Mouse (Mus musculus) limb, embryonic 14.5 days (tissue): ENCODE data around the gene Zfp979. TPM values are rescaled to one million over a fixed set of nuclear protein-coding genes. Genes with fewer than 3 reads are reported as not detected.
"Not testable (repeated sequence)": the region's sequence is repeated elsewhere in the genome, so short reads cannot be mapped to it uniquely, and the experiment has no call there.

Source experiments
- ATAC-seq: fragments of 200-750 bp; cut with Nextera tagmentation; 2 replicates; pipeline ENCODE4 v1.8.0; 2017; ENCODE audit warnings: low read depth, moderate number of reproducible peaks, moderate TSS enrichment; ENCODE audit not compliant: low FRiP score
- DNase-seq: peaks from one replicate; pipeline ENCODE4 v3.0.0-alpha.2; 2015; ENCODE audit warnings: low spot score
- H3K27ac ChIP-seq: fragments of 300-500 bp; sonication (generic); replicated peaks from 2 replicates; pipeline ENCODE4 v1.5.1; 2014; ENCODE audit warnings: low read depth, mild to moderate bottlenecking, low read length, moderate library complexity, mixed read lengths
- H3K27me3 ChIP-seq: fragments of 300-500 bp; sonication (generic); 2 replicates; pipeline ENCODE4 v1.6.1; 2014; ENCODE audit warnings: low read length, mixed read lengths; ENCODE audit not compliant: control insufficient read depth, insufficient read depth
- H3K36me3 ChIP-seq: fragments of 300-500 bp; sonication (generic); 2 replicates; pipeline ENCODE4 v1.6.1; 2014; ENCODE audit warnings: mild to moderate bottlenecking, low read length, moderate library complexity, mixed read lengths; ENCODE audit not compliant: control insufficient read depth, insufficient read depth
- H3K4me1 ChIP-seq: fragments of 300-500 bp; sonication (generic); 2 replicates; pipeline ENCODE4 v1.6.1; 2014; ENCODE audit warnings: antibody characterized with exemption, low read length, mixed read lengths; ENCODE audit not compliant: control insufficient read depth, insufficient read depth
- H3K4me2 ChIP-seq: fragments of 300-500 bp; sonication (generic); replicated peaks from 2 replicates; pipeline ENCODE4 v1.6.1; 2014; ENCODE audit warnings: low read depth, mild to moderate bottlenecking, low read length, moderate library complexity; ENCODE audit not compliant: severe bottlenecking
- H3K4me3 ChIP-seq: fragments of 300-500 bp; sonication (generic); replicated peaks from 2 replicates; pipeline ENCODE4 v1.5.1; 2014; ENCODE audit warnings: low read length
- H3K9ac ChIP-seq: fragments of 300-500 bp; sonication (generic); 2 replicates; pipeline ENCODE4 v1.6.1; 2014; ENCODE audit warnings: mild to moderate bottlenecking, low read depth, low read length, moderate library complexity; ENCODE audit not compliant: severe bottlenecking
- H3K9me3 ChIP-seq: fragments of 300-500 bp; sonication (generic); 2 replicates; pipeline ENCODE4 v1.6.1; 2016; ENCODE audit warnings: low read length; ENCODE audit not compliant: control insufficient read depth
- POLR2A ChIP-seq: fragments of 200-500 bp; IDR thresholded peaks from 2 replicates; pipeline ENCODE4 v1.8.0; 2012; ENCODE audit warnings: inconsistent platforms, mild to moderate bottlenecking, moderate library complexity, borderline replicate concordance; ENCODE audit not compliant: insufficient read depth, insufficient read length; ENCODE audit errors: extremely low read depth
- WGBS: fragments of 180-500 bp; shearing (Covaris S2); extraction: QIAGEN DNeasy Blood & Tissue Kit; methylation state at CpG from one replicate; pipeline ENCODE4 v1.1.7; 2014; 5-methylcytosine and 5-hydroxymethylcytosine counted together
- polyA plus RNA-seq, 2 experiments: library from polyadenylated mRNA; depleted of rRNA in 1 of 2; stranded (reverse) in 1 of 2; unstranded in 1 of 2; fragments of >200 nt; fragmentation: Nextera tagmentation in 1 of 2; extraction: Ambion mirVana in 1 of 2; gene quantifications; 2 replicates each; pipeline versions ENCODE4 v1.2.1 to v1.2.3; 2012 to 2014

The Zfp979 gene
- polyA plus RNA-seq, 2 experiments = 1.7 to 2.2 TPM

DNA sequence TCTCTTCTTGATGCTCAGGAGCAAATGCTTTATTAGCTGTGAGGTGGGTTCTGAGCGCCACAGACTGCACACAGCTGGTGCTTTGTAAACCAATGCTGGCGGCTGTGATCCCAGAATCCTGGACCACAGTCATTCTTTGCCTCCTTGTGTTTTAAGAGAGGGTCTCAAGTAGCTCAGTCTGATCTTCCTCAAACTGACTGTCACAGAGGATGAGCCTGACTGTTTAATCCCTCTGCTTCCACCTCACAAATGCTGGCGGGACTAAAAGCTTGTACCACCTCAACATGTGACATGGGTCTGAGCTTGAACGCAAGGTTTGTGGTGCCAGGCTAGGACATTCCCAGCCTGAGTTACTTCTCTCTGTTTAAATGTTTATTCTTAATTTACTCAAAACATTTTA, 36.8 kb downstream of the Zfp979 start:
- Histone ChIP-seq H3K36me3 (no peaks in the 10 kb centered on the region), H3K27me3 (no peaks in the 10 kb centered on the region), H3K9me3 (0 out of 2 replicates have a peak, but pooled peaks cover 17% of the 10 kb centered on the region), H3K4me2 (no peak overlapping the region), H3K4me1 (no peaks in the 10 kb centered on the region), H3K27ac (no peak overlapping the region), H3K9ac (no peak overlapping the region), H3K4me3 (no peak overlapping the region)
- WGBS = 76% methylated on average over 4 of the region's 4 CpGs
- ATAC-seq (no peak), DNase-seq (no peak)
- TF ChIP-seq POLR2A = no peak

DNA sequence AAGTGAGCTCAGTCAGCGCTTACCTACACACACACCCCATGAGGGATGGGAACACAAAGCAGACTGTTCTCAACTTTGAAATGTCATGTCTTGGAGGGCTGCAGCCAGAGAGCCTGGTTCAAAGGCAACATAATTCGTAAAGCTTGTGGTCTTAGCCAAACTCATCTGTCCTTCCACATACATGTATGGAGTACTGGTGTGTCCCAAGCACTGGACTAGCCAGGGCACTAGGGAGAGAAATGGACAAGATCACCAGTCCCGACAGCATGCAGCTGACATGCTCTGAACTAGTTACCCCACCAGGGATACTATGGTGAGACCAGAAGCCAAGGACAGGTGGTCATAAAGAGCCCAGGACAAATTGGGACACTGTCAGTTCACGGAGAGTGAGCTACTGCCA, 38.5 kb downstream of the Zfp979 start:
- Histone ChIP-seq H3K9me3 (peaks cover 24% of the 10 kb centered on the region; the same call in 1 of the 2 replicates), H3K9ac (no peak overlapping the region), H3K36me3 (no peaks in the 10 kb centered on the region), H3K27me3 (no peaks in the 10 kb centered on the region), H3K4me3 (no peak overlapping the region), H3K4me1 (no peaks in the 10 kb centered on the region), H3K27ac (no peak overlapping the region), H3K4me2 (no peak overlapping the region)
- DNase-seq (no peak), ATAC-seq (no peak)
- 74% methylated on average over 4 of the region's 4 CpGs for WGBS
- no peak for TF ChIP-seq POLR2A

DNA sequence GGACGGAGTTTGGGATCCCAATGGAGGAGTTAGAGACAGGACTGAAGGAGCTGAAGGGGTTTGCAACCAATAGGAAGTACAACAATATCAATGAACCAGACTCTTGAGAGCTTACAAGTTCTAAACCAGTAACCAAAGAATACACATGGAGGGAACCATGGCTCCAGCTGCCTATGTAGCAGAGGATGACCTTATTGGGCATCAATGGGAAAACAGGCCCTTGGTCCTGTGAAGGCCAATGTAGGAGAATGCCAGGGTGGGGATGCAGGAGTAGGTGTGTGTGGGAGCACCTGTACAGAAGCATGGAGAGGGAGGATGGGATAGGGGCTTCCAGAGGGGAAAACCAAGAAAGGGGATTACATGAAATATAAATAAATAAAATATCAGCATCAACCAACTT, 40.4 kb downstream of the Zfp979 start:
- Histone ChIP-seq H3K36me3 (no peaks in the 10 kb centered on the region), H3K4me2 (no peak overlapping the region), H3K4me1 (no peaks in the 10 kb centered on the region), H3K4me3 (no peak overlapping the region), H3K9me3 (peaks cover 23% of the 10 kb centered on the region; the same call in 1 of the 2 replicates), H3K27ac (no peak overlapping the region), H3K27me3 (no peaks in the 10 kb centered on the region), H3K9ac (no peak overlapping the region)
- DNase-seq (no peak), ATAC-seq (no peak)
- TF ChIP-seq POLR2A = no peak
- 43% methylated on average over 1 of the region's 1 CpGs for WGBS

DNA sequence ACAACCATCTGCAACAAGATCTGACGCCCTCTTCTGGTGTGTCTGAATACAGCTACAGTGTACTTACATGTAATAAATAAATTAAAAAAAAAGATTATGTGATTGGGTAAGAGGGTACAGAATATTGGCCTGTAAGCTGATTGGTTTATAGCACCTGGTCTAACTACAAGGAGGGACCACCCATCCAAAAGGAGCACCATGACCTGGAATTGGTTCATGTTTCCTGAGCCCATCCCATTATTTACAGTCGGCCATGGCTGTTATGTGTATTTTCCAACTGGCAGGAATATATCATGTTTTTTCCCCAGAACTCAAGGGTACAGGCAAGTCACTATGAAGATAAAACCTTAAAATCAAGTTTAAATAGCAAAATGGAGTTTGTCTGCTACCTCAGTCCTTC, 43.5 kb downstream of the Zfp979 start:
- Histone ChIP-seq H3K9ac (no peak overlapping the region), H3K4me1 (no peaks in the 10 kb centered on the region), H3K4me3 (no peak overlapping the region), H3K9me3 (peaks cover 24% of the 10 kb centered on the region), H3K36me3 (no peaks in the 10 kb centered on the region), H3K27me3 (no peaks in the 10 kb centered on the region), H3K4me2 (no peak overlapping the region), H3K27ac (no peak overlapping the region)
- ATAC-seq (no peak), DNase-seq (no peak)
- TF ChIP-seq POLR2A = no peak
- WGBS = 61% methylated on average over 2 of the region's 2 CpGs

DNA sequence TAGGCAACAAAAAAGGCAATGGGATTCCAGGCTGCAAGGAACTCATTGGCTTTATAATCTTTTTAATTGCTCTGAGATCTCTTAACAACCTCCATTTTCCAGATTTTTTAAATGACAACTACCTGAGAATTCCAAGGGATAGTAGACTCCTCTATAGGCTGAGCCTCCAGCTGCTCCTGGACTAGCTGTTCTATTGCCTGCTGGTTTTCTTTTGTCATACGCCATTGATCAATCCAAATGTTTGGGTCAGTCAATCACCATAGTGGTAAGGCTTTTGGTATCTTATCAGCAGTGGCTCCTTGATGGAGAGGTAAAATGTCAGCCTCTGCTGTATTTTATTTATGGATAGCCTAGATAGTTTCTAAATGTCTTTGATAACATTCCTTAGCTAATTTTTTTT, 44.6 kb downstream of the Zfp979 start:
- no peak for TF ChIP-seq POLR2A
- H3K4me3 ChIP-seq = no peak overlapping the region
- no peaks in the 10 kb centered on the region for H3K4me1 ChIP-seq
- ATAC-seq (no peak), DNase-seq (no peak)
- no peaks in the 10 kb centered on the region for H3K36me3 ChIP-seq
- peaks cover 24% of the 10 kb centered on the region for H3K9me3 ChIP-seq
- no peak overlapping the region for H3K4me2 ChIP-seq
- no peak overlapping the region for H3K9ac ChIP-seq
- no peaks in the 10 kb centered on the region for H3K27me3 ChIP-seq
- no peak overlapping the region for H3K27ac ChIP-seq
- 55% methylated on average over 1 of the region's 1 CpGs for WGBS

DNA sequence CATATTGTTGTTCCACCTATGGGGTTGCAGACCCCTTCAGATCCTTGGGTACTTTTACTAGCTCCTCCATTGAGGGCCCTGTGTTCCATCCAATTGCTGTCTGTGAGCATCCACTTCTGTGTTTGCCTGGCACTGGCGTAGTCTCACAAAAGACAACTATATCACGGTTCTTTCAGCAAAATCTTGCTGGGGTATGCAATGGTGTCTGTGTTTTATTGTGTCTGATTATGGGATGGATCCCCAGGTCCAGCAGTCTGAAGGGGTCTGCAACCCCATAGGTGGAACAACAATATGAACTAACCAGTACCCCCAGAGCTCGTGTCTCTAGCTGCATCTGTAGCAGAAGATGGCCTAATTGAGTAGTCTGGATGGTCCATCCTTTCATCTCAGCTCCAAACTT, 47.7 kb downstream of the Zfp979 start:
- ATAC-seq, H3K4me1 ChIP-seq, H3K36me3 ChIP-seq, H3K4me3 ChIP-seq, H3K9ac ChIP-seq, H3K27me3 ChIP-seq, H3K4me2 ChIP-seq, DNase-seq, H3K27ac ChIP-seq: not testable (repeated sequence)
- peaks cover 18% of the 10 kb centered on the region for H3K9me3 ChIP-seq
- 76% methylated on average over 3 of the region's 3 CpGs for WGBS
